Mouse (Mus musculus): ENCODE results near the gene Stk32b. TPM values are rescaled to one million over a fixed set of nuclear protein-coding genes. Genes with fewer than 3 reads are reported as not detected.

The Stk32b gene
- polyA plus RNA-seq, 1 experiment from 2014 or later, result 20.6 TPM

- Histone ChIP-seq H3K27ac (no peak overlapping the region), H3K4me2 (no peak overlapping the region), H3K4me3 (no peak overlapping the region), H3K9me3 (no peaks in the 10 kb centered on the region), H3K36me3 (no peaks in the 10 kb centered on the region), H3K27me3 (no peaks in the 10 kb centered on the region), H3K4me1 (replicated peaks) (no peaks in the 10 kb centered on the region; the same call in 1 of the 2 replicates), H3K9ac (no peak overlapping the region)
- 44% methylated on average over 6 of the region's 6 CpGs for WGBS
- ATAC-seq (ENCODE audit: low FRiP score), result peak; percentile 39; the same call in 1 of the 2 replicates
Measured at GRCm38 (mm10) chr5:37557274-37557815, 159.6 kb downstream of the Stk32b start.

DNA sequence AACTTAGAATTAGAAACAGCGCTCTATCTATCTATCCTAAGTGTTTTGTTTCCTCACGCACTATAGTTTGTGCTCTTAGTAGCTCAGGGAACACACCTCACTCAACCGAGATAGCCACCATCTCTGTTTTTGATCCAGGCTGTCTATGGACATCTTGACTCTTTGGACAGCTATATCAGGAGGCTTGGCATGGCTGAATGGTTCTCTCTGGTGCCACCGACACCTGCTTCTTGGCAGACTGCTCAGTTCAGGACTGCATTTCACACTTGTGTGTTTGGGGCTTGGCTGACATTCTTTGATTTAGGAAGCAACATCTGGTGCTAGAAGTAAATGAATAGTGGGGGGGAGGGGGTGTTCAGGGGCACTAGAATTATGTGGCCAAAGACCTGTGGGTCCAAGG lies 162.7 kb downstream of the Stk32b start:
- Histone ChIP-seq H3K4me1 (replicated peaks) (no peaks in the 10 kb centered on the region; the same call in 1 of the 2 replicates), H3K9ac (no peak overlapping the region), H3K4me2 (no peak overlapping the region), H3K36me3 (no peaks in the 10 kb centered on the region), H3K4me3 (no peak overlapping the region), H3K27me3 (no peaks in the 10 kb centered on the region), H3K9me3 (no peaks in the 10 kb centered on the region), H3K27ac (no peak overlapping the region)
- 89% methylated on average over 4 of the region's 4 CpGs for WGBS
- no peak for ATAC-seq (ENCODE audit: low FRiP score)

- no peak for ATAC-seq (ENCODE audit: low FRiP score)
- no peaks in the 10 kb centered on the region for H3K9me3 ChIP-seq
- H3K4me3 ChIP-seq, result no peak overlapping the region
- 76% methylated on average over 5 of the region's 5 CpGs for WGBS
- H3K9ac ChIP-seq, result no peak overlapping the region
- no peaks in the 10 kb centered on the region for H3K4me1 ChIP-seq (replicated peaks)
- H3K36me3 ChIP-seq, result no peaks in the 10 kb centered on the region
- H3K27me3 ChIP-seq, result no peaks in the 10 kb centered on the region
- no peak overlapping the region for H3K4me2 ChIP-seq
- H3K27ac ChIP-seq, result no peak overlapping the region; the same call in 1 of the 2 replicates
Measured at GRCm38 (mm10) chr5:37551649-37552048, 165.3 kb downstream of the Stk32b start.

- Histone ChIP-seq H3K4me2 (no peak overlapping the region), H3K9ac (no peak overlapping the region), H3K27ac (no peak overlapping the region), H3K27me3 (no peaks in the 10 kb centered on the region), H3K36me3 (no peaks in the 10 kb centered on the region), H3K4me3 (no peak overlapping the region), H3K4me1 (replicated peaks) (peaks cover 3% of the 10 kb centered on the region; the same call in 1 of the 2 replicates), H3K9me3 (no peaks in the 10 kb centered on the region)
- WGBS, result 91% methylated on average over 4 of the region's 4 CpGs
- ATAC-seq (ENCODE audit: low FRiP score), result no peak
Measured at GRCm38 (mm10) chr5:37535726-37536293, 181.2 kb downstream of the Stk32b start.

DNA sequence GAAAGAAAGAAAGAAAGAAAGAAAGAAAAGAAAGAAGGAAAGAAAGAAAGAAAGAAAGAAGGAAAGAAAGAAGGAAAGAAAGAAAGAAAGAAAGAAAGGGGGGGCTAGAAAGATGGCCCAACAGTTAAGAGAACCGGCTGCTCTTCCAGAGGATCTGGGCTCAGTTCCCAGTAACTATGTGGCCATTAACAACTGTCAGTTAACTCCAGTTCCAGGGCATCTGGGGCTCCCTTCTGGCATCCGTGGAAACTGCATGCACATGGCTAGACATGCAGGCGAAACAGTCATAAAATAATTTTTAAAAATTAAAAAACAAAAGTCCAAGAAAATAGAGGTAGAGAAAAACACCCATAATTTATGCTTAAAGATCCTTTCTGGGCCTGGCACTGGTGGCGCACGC lies 181.7 kb downstream of the Stk32b start:
- 86% methylated on average over 5 of the region's 5 CpGs for WGBS
- no peak for ATAC-seq (ENCODE audit: low FRiP score)
- no peak overlapping the region for H3K9ac ChIP-seq
- no peak overlapping the region for H3K27ac ChIP-seq
- no peaks in the 10 kb centered on the region for H3K9me3 ChIP-seq
- H3K4me1 ChIP-seq (replicated peaks), result peaks cover 3% of the 10 kb centered on the region; the same call in 1 of the 2 replicates
- no peak overlapping the region for H3K4me3 ChIP-seq
- no peak overlapping the region for H3K4me2 ChIP-seq
- no peaks in the 10 kb centered on the region for H3K27me3 ChIP-seq
- no peaks in the 10 kb centered on the region for H3K36me3 ChIP-seq

DNA sequence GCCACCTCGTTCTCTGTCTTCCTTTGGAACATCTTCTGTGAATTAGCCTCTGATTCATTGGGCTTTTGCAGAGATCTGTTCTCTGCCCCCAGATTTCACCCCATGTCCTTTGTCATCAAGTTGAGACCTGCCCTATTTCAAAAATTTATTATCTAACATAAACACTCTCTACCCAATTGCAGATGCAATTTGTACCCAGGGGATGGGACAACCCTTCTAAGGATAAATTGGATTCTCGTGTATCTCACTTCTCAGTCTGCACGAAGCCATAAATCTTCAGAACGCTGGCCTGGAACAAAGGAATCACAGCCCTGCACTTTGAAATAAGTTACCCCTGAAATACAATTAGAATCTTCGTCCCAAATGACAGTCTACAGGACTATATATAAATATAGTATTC lies 191.6 kb downstream of the Stk32b start:
- Histone ChIP-seq H3K27ac (peak overlapping the region; percentile 15; the same call in 1 of the 2 replicates), H3K36me3 (no peaks in the 10 kb centered on the region), H3K4me2 (no peak overlapping the region), H3K9ac (no peak overlapping the region), H3K4me1 (replicated peaks) (no peaks in the 10 kb centered on the region), H3K4me3 (no peak overlapping the region), H3K9me3 (no peaks in the 10 kb centered on the region), H3K27me3 (no peaks in the 10 kb centered on the region)
- no peak for ATAC-seq (ENCODE audit: low FRiP score)
- 61% methylated on average over 5 of the region's 5 CpGs for WGBS

DNA sequence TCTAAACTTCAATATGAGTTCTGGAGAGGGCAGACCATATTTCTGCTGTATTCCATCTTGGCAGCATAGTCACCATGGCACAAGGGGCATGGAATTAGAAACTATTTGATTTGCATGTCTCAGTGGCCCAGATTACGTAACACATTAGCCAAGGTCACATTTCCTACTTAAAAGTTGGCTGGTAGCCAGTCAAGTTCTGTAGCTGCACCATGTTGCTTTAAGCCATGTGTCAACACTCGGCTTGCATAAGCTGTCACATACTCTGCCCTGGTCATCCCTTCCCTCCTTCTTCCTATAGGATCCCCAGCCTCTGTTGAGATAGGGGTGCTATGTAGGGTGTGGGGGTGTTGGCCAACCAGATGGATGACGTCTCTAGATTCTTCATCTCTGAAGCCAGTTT lies 196.5 kb downstream of the Stk32b start:
- H3K36me3 ChIP-seq, result no peaks in the 10 kb centered on the region

DNA sequence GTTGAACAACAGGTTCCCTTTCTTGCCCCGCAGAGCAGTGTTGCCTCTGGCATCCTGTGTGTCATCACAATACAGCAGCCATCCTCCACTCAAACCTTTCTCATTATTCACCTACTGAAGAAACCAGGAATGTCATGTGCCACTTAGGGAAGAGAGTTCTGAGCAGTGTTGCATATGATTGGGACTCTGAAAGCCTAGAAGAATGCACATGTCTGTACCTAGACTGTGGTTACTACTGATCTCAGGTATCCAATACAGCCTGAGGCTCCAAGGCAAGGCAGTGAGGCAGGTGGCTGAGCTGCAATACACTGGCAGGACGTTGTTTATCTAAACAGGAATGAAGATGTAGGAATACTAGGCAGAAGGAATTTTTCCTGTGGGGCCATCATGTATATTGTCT lies 204.5 kb downstream of the Stk32b start:
- Histone ChIP-seq H3K27ac (no peak overlapping the region), H3K4me1 (replicated peaks) (peaks cover 4% of the 10 kb centered on the region), H3K9me3 (no peaks in the 10 kb centered on the region), H3K27me3 (no peaks in the 10 kb centered on the region), H3K9ac (no peak overlapping the region), H3K4me3 (no peak overlapping the region), H3K36me3 (no peaks in the 10 kb centered on the region), H3K4me2 (no peak overlapping the region)
- 42% methylated on average over 2 of the region's 2 CpGs for WGBS
- ATAC-seq (ENCODE audit: low FRiP score), result no peak

More for the DNA sequence above, 196.5 kb downstream of the Stk32b start:
- H3K9ac ChIP-seq, result no peak overlapping the region
- no peaks in the 10 kb centered on the region for H3K27me3 ChIP-seq
- H3K4me2 ChIP-seq, result no peak overlapping the region
- 87% methylated on average over 3 of the region's 3 CpGs for WGBS
- ATAC-seq (ENCODE audit: low FRiP score), result no peak
- H3K27ac ChIP-seq, result no peak overlapping the region
- H3K9me3 ChIP-seq, result no peaks in the 10 kb centered on the region
- no peak overlapping the region for H3K4me3 ChIP-seq
- no peaks in the 10 kb centered on the region for H3K4me1 ChIP-seq (replicated peaks)

- 0 out of 2 replicates have a peak, but pooled peaks have one; percentile 43 for ATAC-seq (ENCODE audit: low FRiP score)
- peak overlapping the region; percentile 44; the same call in 1 of the 2 replicates for H3K27ac ChIP-seq
Measured at GRCm38 (mm10) chr5:37506880-37507519, 210.0 kb downstream of the Stk32b start.

GRCm38 (mm10) chr5:37494984-37495476 lies 221.9 kb downstream of the Stk32b start:
- Histone ChIP-seq H3K27me3 (no peaks in the 10 kb centered on the region), H3K4me2 (no peak overlapping the region), H3K36me3 (peaks cover 7% of the 10 kb centered on the region), H3K9me3 (no peaks in the 10 kb centered on the region), H3K4me1 (replicated peaks) (no peaks in the 10 kb centered on the region), H3K9ac (no peak overlapping the region), H3K27ac (no peak overlapping the region), H3K4me3 (no peak overlapping the region)
- 92% methylated on average over 3 of the region's 3 CpGs for WGBS
- ATAC-seq (ENCODE audit: low FRiP score), result no peak

More at GRCm38 (mm10) chr5:37506880-37507519, 210.0 kb downstream of the Stk32b start:
- WGBS, result 59% methylated on average over 12 of the region's 12 CpGs
- Histone ChIP-seq H3K4me2 (no peak overlapping the region), H3K4me3 (no peak overlapping the region), H3K27me3 (no peaks in the 10 kb centered on the region), H3K4me1 (replicated peaks) (peaks cover 12% of the 10 kb centered on the region), H3K36me3 (no peaks in the 10 kb centered on the region), H3K9ac (no peak overlapping the region), H3K9me3 (no peaks in the 10 kb centered on the region)

DNA sequence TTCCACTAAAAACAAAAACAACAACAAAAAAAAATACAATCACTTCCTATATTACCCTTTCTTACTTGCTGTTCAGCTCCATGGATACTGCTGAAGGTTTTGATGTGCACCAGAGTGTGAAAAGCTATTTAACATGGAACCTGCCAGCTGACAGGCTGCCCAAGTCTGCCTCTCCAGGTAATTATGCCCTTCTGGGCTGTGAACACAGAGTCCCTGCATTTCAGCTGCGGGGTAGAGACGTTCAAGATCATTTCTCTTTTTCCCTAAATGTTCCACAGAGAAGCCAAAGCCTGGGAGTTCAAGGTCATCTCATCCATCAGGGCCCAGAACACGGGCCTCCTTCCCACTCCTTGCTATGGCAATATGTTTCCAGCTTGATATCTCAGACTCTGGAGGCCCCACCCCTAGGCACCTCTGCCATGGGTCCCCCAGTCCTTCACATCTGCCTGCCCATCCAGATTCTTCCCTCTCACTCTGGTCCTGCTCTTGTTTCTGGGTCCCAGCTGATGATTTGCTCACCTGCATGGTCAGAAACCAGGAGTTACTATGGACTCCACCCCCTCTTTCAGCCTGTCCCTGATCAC lies 244.9 kb downstream of the Stk32b start:
- Histone ChIP-seq H3K27ac (no peak overlapping the region), H3K36me3 (no peaks in the 10 kb centered on the region), H3K4me1 (replicated peaks) (no peaks in the 10 kb centered on the region), H3K9me3 (0 out of 2 replicates have a peak, but pooled peaks cover 2% of the 10 kb centered on the region), H3K4me2 (no peak overlapping the region), H3K9ac (no peak overlapping the region), H3K27me3 (no peaks in the 10 kb centered on the region), H3K4me3 (no peak overlapping the region)
- WGBS, result 67% methylated on average over 3 of the region's 3 CpGs
- ATAC-seq (ENCODE audit: low FRiP score), result no peak

- no peak overlapping the region for H3K4me3 ChIP-seq
- ATAC-seq (ENCODE audit: low FRiP score), result no peak
- no peaks in the 10 kb centered on the region for H3K27me3 ChIP-seq
- H3K9ac ChIP-seq, result no peak overlapping the region
- H3K27ac ChIP-seq, result no peak overlapping the region
- 0 out of 2 replicates have a peak, but pooled peaks cover 2% of the 10 kb centered on the region for H3K9me3 ChIP-seq
- no peak overlapping the region for H3K4me2 ChIP-seq
- H3K36me3 ChIP-seq, result no peaks in the 10 kb centered on the region
- WGBS, result 78% methylated on average over 4 of the region's 4 CpGs
- H3K4me1 ChIP-seq (replicated peaks), result no peaks in the 10 kb centered on the region
Measured at GRCm38 (mm10) chr5:37471584-37471983, 245.4 kb downstream of the Stk32b start.
